Mouse (Mus musculus) bone marrow, adult 2 months (tissue): ENCODE results near the gene Agr3. TPM values are rescaled to one million over a fixed set of nuclear protein-coding genes. Genes with fewer than 3 reads are reported as not detected.

ENCODE experiments used
- H3K27ac ChIP-seq: fragments of 200-500 bp; 2 replicates; pipeline ENCODE4 v1.5.1; 2012; ENCODE audit warnings: low read depth, mild to moderate bottlenecking, control low read depth, inconsistent platforms, low read length; ENCODE audit not compliant: control insufficient read depth, poor library complexity, insufficient read depth
- H3K4me1 ChIP-seq: fragments of 200-500 bp; 2 replicates; pipeline ENCODE4 v1.6.1; 2011; ENCODE audit warnings: low read length; ENCODE audit not compliant: control insufficient read depth, insufficient read depth
- H3K4me3 ChIP-seq: fragments of 200-500 bp; replicated peaks from 2 replicates; pipeline ENCODE3; 2011; ENCODE audit warnings: mild to moderate bottlenecking, low read depth, low read length, control low read depth; ENCODE audit not compliant: control insufficient read depth
- CTCF ChIP-seq: fragments of 200-500 bp; IDR thresholded peaks from 2 replicates; pipeline ENCODE4 v1.5.1; 2011; ENCODE audit warnings: low read length, control low read depth; ENCODE audit not compliant: control insufficient read depth, insufficient read depth
- POLR2A ChIP-seq: fragments of 200-500 bp; IDR thresholded peaks from 2 replicates; pipeline ENCODE4 v1.6.1; 2011; ENCODE audit warnings: low read depth, mild to moderate bottlenecking, control low read depth, low read length, borderline replicate concordance; ENCODE audit not compliant: control insufficient read depth
- WGBS: fragments of 180-500 bp; shearing (Covaris S2); methylation state at CpG from one replicate; pipeline ENCODE4 v1.1.7; 2018; 5-methylcytosine and 5-hydroxymethylcytosine counted together
- polyA plus RNA-seq: library from polyadenylated mRNA; stranded (reverse); fragments of >200 nt; gene quantifications from 2 replicates; pipeline ENCODE4 v1.2.4, GENCODE M21; 2011; ENCODE audit warnings: low replicate concordance; ENCODE audit not compliant: missing spikeins, insufficient read depth, insufficient read length

Gene Agr3
- polyA plus RNA-seq, result not detected in 2 replicates

- Histone ChIP-seq H3K4me1 (no peaks in the 10 kb centered on the region), H3K27ac (no peak within 1 kb of the TSS), H3K4me3 (no peak within 1 kb of the TSS)
- 87% methylated on average over 9 of the region's 9 CpGs for WGBS
- no peak for TF ChIP-seq POLR2A
- no peak for TF ChIP-seq CTCF
Observed at GRCm38 (mm10) chr12:35925402-35925801, at the start of gene Agr3. Agr3 (plus strand) TSS chr12:35925620.

- TF ChIP-seq CTCF (peak; percentile 52), POLR2A (no peak)
- Histone ChIP-seq H3K4me1 (peaks cover 2% of the 10 kb centered on the region), H3K4me3 (no peak overlapping the region), H3K27ac (peak overlapping the region; percentile 12; the same call in 1 of the 2 replicates)
- WGBS, result 9% methylated on average over 9 of the region's 9 CpGs
Observed at GRCm38 (mm10) chr12:35884892-35885558, 40.4 kb upstream of the Agr3 start.

DNA sequence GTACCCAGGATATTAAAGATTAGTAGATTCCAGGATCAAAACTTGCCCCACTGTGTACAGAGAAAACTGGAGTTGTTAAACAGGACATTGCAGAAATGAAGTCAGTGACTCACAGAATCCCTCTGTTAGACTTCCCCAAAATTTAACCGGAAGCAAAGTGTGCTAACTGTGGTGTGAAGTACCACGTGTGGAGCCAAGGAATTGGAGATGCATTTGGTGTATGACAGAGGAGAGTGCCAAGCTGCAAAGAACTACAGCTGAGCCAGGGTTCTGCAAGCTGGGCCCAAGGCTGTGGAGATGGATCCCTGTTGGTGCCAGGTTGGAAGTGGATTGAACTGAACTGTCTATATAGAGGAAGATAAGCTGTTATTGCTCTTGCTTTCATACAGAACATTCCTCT is 36.0 kb upstream of the Agr3 start:
- TF ChIP-seq CTCF, result no peak
- TF ChIP-seq POLR2A, result no peak
- no peak overlapping the region for H3K27ac ChIP-seq
- WGBS, result 2% methylated on average over 2 of the region's 2 CpGs

DNA sequence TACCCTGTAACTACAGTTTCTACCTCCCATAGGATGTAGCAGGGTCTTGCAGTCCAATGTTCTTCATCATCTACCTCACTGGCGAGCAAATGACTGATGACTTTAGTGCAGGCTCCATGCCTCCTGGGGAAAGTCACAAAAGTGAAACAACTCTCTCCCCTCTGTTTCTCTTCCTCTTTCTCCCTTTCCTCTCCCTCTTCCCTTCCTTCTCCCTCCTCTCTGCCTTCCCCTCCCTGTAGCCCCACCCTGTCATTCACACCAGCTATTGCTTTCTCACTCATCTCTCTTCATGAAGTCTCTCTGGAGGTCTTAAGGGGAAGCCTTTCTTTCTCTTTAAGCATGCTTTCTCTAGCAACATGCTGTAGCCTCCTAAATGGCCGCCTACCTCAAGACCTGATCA is 34.7 kb upstream of the Agr3 start:
- H3K4me3 ChIP-seq, result no peak overlapping the region
- WGBS, result 59% methylated on average over 2 of the region's 2 CpGs
- no peak for TF ChIP-seq CTCF
- TF ChIP-seq POLR2A, result no peak

More for the DNA sequence above, 36.0 kb upstream of the Agr3 start:
- Histone ChIP-seq H3K4me1 (peaks cover 2% of the 10 kb centered on the region), H3K4me3 (no peak overlapping the region)

GRCm38 (mm10) chr12:35894304-35894900 is 31.0 kb upstream of the Agr3 start:
- 62% methylated on average over 6 of the region's 6 CpGs for WGBS
- H3K27ac ChIP-seq, result no peak overlapping the region
- H3K4me3 ChIP-seq, result no peak overlapping the region
- TF ChIP-seq POLR2A (no peak), CTCF (no peak)
- peaks cover 1% of the 10 kb centered on the region for H3K4me1 ChIP-seq

More for the DNA sequence above, 34.7 kb upstream of the Agr3 start:
- Histone ChIP-seq H3K27ac (no peak overlapping the region), H3K4me1 (peaks cover 2% of the 10 kb centered on the region)

DNA sequence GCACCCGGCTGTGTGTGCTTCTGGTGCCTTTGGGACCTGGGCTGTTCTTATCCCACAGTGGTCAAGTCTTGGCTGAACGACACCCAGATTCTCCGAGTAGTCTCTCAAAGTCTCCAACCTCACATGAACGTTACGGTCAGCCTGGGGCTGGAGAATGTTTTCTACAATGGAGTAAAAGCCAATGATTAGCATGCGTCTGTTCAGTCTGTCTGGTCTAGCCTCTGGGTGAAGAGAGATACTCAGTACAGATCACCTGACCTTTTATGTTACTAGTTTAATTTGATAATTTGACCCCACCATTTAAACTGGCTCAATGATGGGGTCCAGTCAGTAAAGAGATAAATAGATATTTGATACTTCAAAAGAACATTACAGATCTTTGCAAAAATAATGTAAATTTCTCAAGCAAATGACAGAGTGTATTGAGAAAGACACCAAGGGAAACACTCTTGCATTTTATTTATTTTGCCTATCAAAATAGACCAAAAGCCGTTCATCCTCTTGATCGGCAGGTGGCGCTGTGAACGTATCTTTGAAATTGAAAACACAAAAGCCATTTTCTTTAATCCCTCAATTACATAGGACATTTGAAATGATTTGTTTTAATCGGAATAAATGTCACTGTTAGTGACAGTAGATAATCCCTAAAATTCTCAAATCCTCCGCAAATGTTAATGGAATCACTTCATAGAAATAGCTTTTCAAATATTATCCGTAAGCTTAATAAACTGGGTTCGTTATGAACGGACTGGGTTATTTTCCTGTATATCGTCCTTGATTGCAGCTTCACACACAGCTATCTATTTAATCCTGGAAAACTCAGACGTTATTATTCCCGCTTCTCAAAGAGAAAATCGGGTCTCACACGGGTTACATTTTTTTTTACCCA is 29.3 kb upstream of the Agr3 start:
- TF ChIP-seq POLR2A (no peak), CTCF (no peak)
- 31% methylated on average over 20 of the region's 20 CpGs for WGBS
- Histone ChIP-seq H3K4me3 (no peak overlapping the region), H3K4me1 (no peaks in the 10 kb centered on the region), H3K27ac (no peak overlapping the region)

DNA sequence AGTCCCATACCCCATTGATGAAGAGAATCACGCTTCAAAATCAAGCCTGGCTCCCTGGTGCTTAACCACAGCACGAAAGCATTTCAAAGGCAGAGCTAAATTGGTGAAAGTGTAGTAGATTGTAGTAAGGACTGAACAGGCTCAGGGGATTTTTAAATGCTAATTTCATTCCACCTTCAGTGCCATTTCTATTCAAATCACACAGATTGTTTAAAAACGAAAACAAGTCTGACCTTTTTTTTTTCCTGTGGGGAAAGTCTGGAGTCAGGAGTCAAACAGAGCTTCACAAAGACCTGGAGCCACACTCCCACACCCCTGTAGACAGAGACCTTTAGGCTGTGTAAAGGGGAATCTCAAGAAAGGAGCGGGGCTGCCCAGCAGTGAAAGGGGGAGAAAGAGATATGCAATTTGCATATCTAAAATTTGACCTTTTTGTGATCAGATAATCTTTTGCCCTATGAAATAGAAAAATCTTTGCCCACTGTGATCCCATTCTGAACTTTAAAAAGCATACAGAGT is 28.6 kb upstream of the Agr3 start:
- no peak for TF ChIP-seq POLR2A
- no peak for TF ChIP-seq CTCF
- H3K27ac ChIP-seq, result no peak overlapping the region
- WGBS, result 51% methylated on average over 4 of the region's 4 CpGs
- H3K4me3 ChIP-seq, result no peak overlapping the region
- H3K4me1 ChIP-seq, result no peaks in the 10 kb centered on the region

GRCm38 (mm10) chr12:35910632-35911031 is 14.8 kb upstream of the Agr3 start:
- no peaks in the 10 kb centered on the region for H3K4me1 ChIP-seq

More at GRCm38 (mm10) chr12:35910632-35911031, 14.8 kb upstream of the Agr3 start:
- TF ChIP-seq POLR2A, result no peak
- Histone ChIP-seq H3K27ac (no peak overlapping the region), H3K4me3 (no peak overlapping the region)
- 59% methylated on average over 1 of the region's 1 CpGs for WGBS
